Mouse (Mus musculus): ENCODE measurements at regions not wholly inside any gene's neighbourhood (a gene's known extent, or its start where the extent isn't known, plus 50 kb on each side); places are given as distances from the start of the nearest gene placed in this dataset.

- TF ChIP-seq CTCF (IDR thresholded peaks at IDR 0.05; ENCODE audit: insufficient read depth, low read depth, low read length) (no peak), POLR2A (IDR thresholded peaks at IDR 0.05; ENCODE audit: insufficient read depth, low read depth, low read length) (no peak)
Observed at GRCm38 (mm10) chr12:10140131-10140530, 229.6 kb upstream of the Nt5c1b start.

All from olfactory bulb, adult 2 months (tissue).